In the genomic region with DNA sequence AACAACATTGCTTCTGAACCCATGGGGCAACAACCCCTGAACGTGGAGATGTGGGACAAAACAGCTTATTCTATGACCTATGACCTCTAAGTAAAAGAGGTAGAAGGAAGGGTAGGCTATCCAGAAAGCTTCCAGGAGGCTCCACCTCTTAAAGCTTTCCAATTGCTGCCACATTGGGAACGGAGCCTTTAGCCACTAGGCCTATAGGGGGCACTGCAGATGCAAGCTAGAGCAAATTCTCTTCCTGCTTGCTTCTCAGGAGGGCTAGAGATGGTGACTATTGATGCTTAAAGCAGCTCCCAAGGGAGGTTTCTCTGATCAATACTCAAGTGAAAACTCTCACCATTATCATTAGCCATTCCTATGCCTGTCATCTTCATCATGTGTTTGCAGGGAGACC, we compare ENCODE assay signal across 23 mouse cellular contexts.
A peak's percentile ranks its signal among the peaks of the same experiment; 100 is the strongest.
DNase-seq lines count a peak whose midpoint lies in the region; ATAC-seq and TF ChIP-seq lines count a peak whose summit lies in the region.
"Had no signal": no experiment of that assay in that cellular context is flagged by ENCODE, and none has a peak within 500 bp of the region (broad histone marks: within the 10 kb centered on the region; RNA-seq: fewer than 3 reads in every experiment).

No protein-coding gene starts in this region.

- H3K36me3 ChIP-seq in midbrain, embryonic 11.5 days (ENCODE audit: control insufficient read depth, insufficient read depth, low read length) = no peaks in the 10 kb centered on the region
- H3K36me3 ChIP-seq in midbrain, embryonic 15.5 days (replicated peaks) = no peaks in the 10 kb centered on the region
- H3K36me3 ChIP-seq in midbrain, postnatal 0 days (ENCODE audit: insufficient read depth, low read length) = no peaks in the 10 kb centered on the region
- H3K36me3 ChIP-seq: forebrain, embryonic 10.5 days; G1E; limb, embryonic 13.5 days; midbrain, embryonic 12.5 days had no signal

- 0 out of 2 replicates have a peak, but pooled peaks have one; percentile 24 for TF ChIP-seq CTCF in cerebellum, adult 2 months (IDR thresholded peaks at IDR 0.05; ENCODE audit: borderline replicate concordance, insufficient read depth, low read depth, low read length)
- peak; percentile 57 for TF ChIP-seq CTCF in layer of hippocampus, adult 2 months (conservative IDR thresholded peaks at IDR 0.05)
- peak; percentile 45 for TF ChIP-seq CTCF in midbrain, postnatal 0 days (IDR thresholded peaks at IDR 0.05)

- no peak overlapping the region; the same call in 1 of the 2 replicates for H3K27ac ChIP-seq in cerebellum, adult 2 months (ENCODE audit: insufficient read depth, low read length)
- no peak overlapping the region for H3K27ac ChIP-seq in layer of hippocampus, adult 2 months
- no peak overlapping the region for H3K27ac ChIP-seq in midbrain, embryonic 11.5 days (ENCODE audit: low read depth, low read length)
- no peak overlapping the region for H3K27ac ChIP-seq in midbrain, embryonic 15.5 days
- H3K27ac ChIP-seq in midbrain, postnatal 0 days (ENCODE audit: low read depth, low read length) = no peak overlapping the region
- H3K27ac ChIP-seq: forebrain, embryonic 10.5 days; limb, embryonic 13.5 days; midbrain, embryonic 12.5 days had no signal

- H3K9me3 ChIP-seq in midbrain, embryonic 11.5 days (ENCODE audit: control insufficient read depth, low read length) = no peaks in the 10 kb centered on the region
- H3K9me3 ChIP-seq in midbrain, embryonic 15.5 days = no peaks in the 10 kb centered on the region
- no peaks in the 10 kb centered on the region for H3K9me3 ChIP-seq in midbrain, postnatal 0 days (ENCODE audit: low read length)
- H3K9me3 ChIP-seq: forebrain, embryonic 10.5 days; limb, embryonic 13.5 days; midbrain, embryonic 12.5 days had no signal

- TF ChIP-seq POLR2A in cerebellum, adult 2 months (IDR thresholded peaks at IDR 0.05; ENCODE audit: borderline replicate concordance, insufficient read depth, low read length) = no peak

- ATAC-seq in midbrain, embryonic 11.5 days (ENCODE audit: low FRiP score) = peak; percentile 54; the same call in 1 of the 2 replicates
- ATAC-seq in midbrain, embryonic 15.5 days (replicated peaks) = no peak
- no peak for ATAC-seq in midbrain, postnatal 0 days (ENCODE audit: low FRiP score)
- ATAC-seq: activated CD4-positive, CD25-positive, alpha-beta regulatory T cell, adult 4 months; inflammation-experienced regulatory T-cells, adult 6 months had no signal

- H3K4me1 ChIP-seq in cerebellum, adult 2 months (ENCODE audit: control insufficient read depth, insufficient read depth, low read length) = peaks cover 34% of the 10 kb centered on the region
- H3K4me1 ChIP-seq in midbrain, embryonic 11.5 days (ENCODE audit: control insufficient read depth, insufficient read depth, low read length) = no peaks in the 10 kb centered on the region
- 0 out of 2 replicates have a peak, but pooled peaks cover 7% of the 10 kb centered on the region for H3K4me1 ChIP-seq in midbrain, embryonic 15.5 days
- H3K4me1 ChIP-seq in midbrain, postnatal 0 days (ENCODE audit: insufficient read depth, low read length) = no peaks in the 10 kb centered on the region
- H3K4me1 ChIP-seq: forebrain, embryonic 10.5 days; limb, embryonic 13.5 days had no signal

- no peaks in the 10 kb centered on the region for H3K27me3 ChIP-seq in cerebellum, adult 2 months (ENCODE audit: control insufficient read depth, insufficient read depth, low read length)
- no peaks in the 10 kb centered on the region; the same call in 1 of the 2 replicates for H3K27me3 ChIP-seq in midbrain, embryonic 11.5 days (ENCODE audit: control insufficient read depth, insufficient read depth, low read length)
- no peaks in the 10 kb centered on the region for H3K27me3 ChIP-seq in midbrain, embryonic 15.5 days (replicated peaks)
- no peaks in the 10 kb centered on the region for H3K27me3 ChIP-seq in midbrain, postnatal 0 days (ENCODE audit: insufficient read depth, low read length)
- H3K27me3 ChIP-seq: limb, embryonic 13.5 days; midbrain, embryonic 12.5 days had no signal

- H3K9ac ChIP-seq in midbrain, embryonic 11.5 days (ENCODE audit: low read length) = no peak overlapping the region
- no peak overlapping the region for H3K9ac ChIP-seq in midbrain, embryonic 15.5 days
- H3K9ac ChIP-seq in midbrain, postnatal 0 days (replicated peaks; ENCODE audit: low read length, poor library complexity, severe bottlenecking) = no peak overlapping the region
- H3K9ac ChIP-seq: limb, embryonic 13.5 days; midbrain, embryonic 12.5 days had no signal

- DNase-seq in cerebellum, adult 2 months = no peak
- DNase-seq in cerebellum, postnatal 36 days = no peak
- DNase-seq in layer of hippocampus, adult 2 months (ENCODE audit: low spot score in 2 of 2) = no peak
- DNase-seq in layer of hippocampus, postnatal 36 days = no peak
- DNase-seq in midbrain, embryonic 11.5 days (ENCODE audit: low spot score, missing footprints) = no peak
- DNase-seq in midbrain, postnatal 0 days (ENCODE audit: low spot score) = no peak
- DNase-seq in adrenal gland, adult 18-20 months (ENCODE audit: low spot score in 2 of 2) = no peak
- DNase-seq: adrenal gland, postnatal 14 days; cerebellum, adult 11-12 months; heart, postnatal 10 days; kidney, adult 9 months; kidney, postnatal 4 days; lung, postnatal 4 days; right cerebral cortex, postnatal 4 days; thymus, postnatal 36 days had no signal

- no peak overlapping the region for H3K4me3 ChIP-seq in cerebellum, adult 2 months (replicated peaks; ENCODE audit: insufficient read depth, low read depth, low read length)
- no peak overlapping the region for H3K4me3 ChIP-seq in layer of hippocampus, adult 2 months
- H3K4me3 ChIP-seq in midbrain, embryonic 11.5 days (ENCODE audit: low read depth, low read length) = no peak overlapping the region
- no peak overlapping the region for H3K4me3 ChIP-seq in midbrain, embryonic 15.5 days
- H3K4me3 ChIP-seq in midbrain, postnatal 0 days (ENCODE audit: low read depth, low read length) = no peak overlapping the region
- H3K4me3 ChIP-seq: forebrain, embryonic 10.5 days; limb, embryonic 13.5 days; midbrain, embryonic 12.5 days had no signal

- no peak overlapping the region for H3K4me2 ChIP-seq in midbrain, embryonic 11.5 days
- no peak overlapping the region for H3K4me2 ChIP-seq in midbrain, embryonic 15.5 days
- no peak overlapping the region for H3K4me2 ChIP-seq in midbrain, postnatal 0 days (ENCODE audit: low read depth, low read length, poor library complexity, severe bottlenecking)
- H3K4me2 ChIP-seq: heart, embryonic 11.5 days; limb, embryonic 13.5 days; midbrain, embryonic 12.5 days had no signal

- 64% methylated on average over 2 of the region's 2 CpGs for WGBS in cerebellum, adult 2 months
- WGBS in midbrain, embryonic 11.5 days = 14% methylated on average over 2 of the region's 2 CpGs
- 33% methylated on average over 2 of the region's 2 CpGs for WGBS in midbrain, embryonic 15.5 days
- 26% methylated on average over 2 of the region's 2 CpGs for WGBS in midbrain, postnatal 0 days
